Mouse (Mus musculus) neural tube, embryonic 15.5 days (tissue): ENCODE results near the gene Sesn1. TPM values are rescaled to one million over a fixed set of nuclear protein-coding genes. Genes with fewer than 3 reads are reported as not detected.
A peak's percentile ranks its signal among the peaks of the same experiment; 100 is the strongest.
"Not testable (repeated sequence)": the region's sequence is repeated elsewhere in the genome, so short reads cannot be mapped to it uniquely, and the experiment has no call there.

Experiments used
- ATAC-seq: fragments of 200-750 bp; cut with Nextera tagmentation; 2 replicates; pipeline ENCODE4 v1.8.0; 2017; ENCODE audit warnings: mild to moderate bottlenecking, moderate TSS enrichment, moderate library complexity; ENCODE audit not compliant: low FRiP score
- H3K27ac ChIP-seq: fragments of 300-500 bp; sonication (generic); replicated peaks from 2 replicates; pipeline ENCODE4 v1.5.1; 2015; ENCODE audit warnings: mild to moderate bottlenecking, inconsistent platforms
- H3K27me3 ChIP-seq: fragments of 300-500 bp; sonication (generic); replicated peaks from 2 replicates; pipeline ENCODE4 v1.6.1; 2015; ENCODE audit warnings: inconsistent platforms
- H3K36me3 ChIP-seq: fragments of 300-500 bp; sonication (generic); 2 replicates; pipeline ENCODE4 v1.6.1; 2015; ENCODE audit warnings: inconsistent platforms
- H3K4me1 ChIP-seq: fragments of 300-500 bp; sonication (generic); 2 replicates; pipeline ENCODE4 v1.6.1; 2015; ENCODE audit warnings: inconsistent platforms
- H3K4me2 ChIP-seq: fragments of 300-500 bp; sonication (generic); 2 replicates; pipeline ENCODE4 v1.6.1; 2015; ENCODE audit warnings: inconsistent platforms, mild to moderate bottlenecking, moderate library complexity
- H3K4me3 ChIP-seq: fragments of 300-500 bp; sonication (generic); replicated peaks from 2 replicates; pipeline ENCODE4 v1.5.1; 2015; ENCODE audit warnings: mild to moderate bottlenecking, inconsistent platforms
- H3K9ac ChIP-seq: fragments of 300-500 bp; sonication (generic); replicated peaks from 2 replicates; pipeline ENCODE4 v1.6.1; 2015; ENCODE audit warnings: mild to moderate bottlenecking, inconsistent platforms
- H3K9me3 ChIP-seq: fragments of 300-500 bp; sonication (generic); replicated peaks from 2 replicates; pipeline ENCODE4 v1.6.1; 2016; ENCODE audit warnings: inconsistent platforms
- WGBS: fragments of 180-500 bp; shearing (Covaris S2); methylation state at CpG from one replicate; pipeline ENCODE4 v1.1.7; 2015; ENCODE audit warnings: mixed read lengths; 5-methylcytosine and 5-hydroxymethylcytosine counted together
- polyA plus RNA-seq: library from polyadenylated mRNA; unstranded; fragments of >200 nt; fragmentation: Nextera tagmentation; extraction: Ambion mirVana; gene quantifications from 2 replicates; pipeline ENCODE4 v1.2.1, GENCODE M21; 2015

Gene Sesn1
- polyA plus RNA-seq, 1 experiment from 2014 or later = 33.4 TPM

DNA sequence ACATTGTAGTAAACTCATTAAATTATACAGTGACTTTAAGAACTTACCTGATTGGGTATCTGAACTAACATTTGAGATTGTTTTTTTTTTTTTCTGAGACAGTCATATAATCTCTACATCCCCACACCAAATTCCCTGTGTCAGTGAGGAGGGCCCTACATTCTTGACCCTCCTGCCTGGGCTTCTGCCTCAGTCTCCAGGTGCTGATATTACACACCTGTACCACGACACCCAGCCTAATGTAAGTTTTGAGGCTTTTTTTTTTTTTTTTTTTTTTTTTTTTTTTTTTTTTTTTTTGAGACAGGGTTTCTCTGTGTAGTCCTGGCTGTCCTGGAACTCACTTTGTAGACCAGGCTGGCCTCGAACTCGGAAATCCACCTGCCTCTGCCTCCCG lies 13.5 kb downstream of the Sesn1 start:
- not testable (repeated sequence) for H3K36me3 ChIP-seq, H3K4me1 ChIP-seq, H3K27me3 ChIP-seq, H3K27ac ChIP-seq, ATAC-seq, H3K4me2 ChIP-seq, H3K9ac ChIP-seq, H3K9me3 ChIP-seq, H3K4me3 ChIP-seq
- 91% methylated on average over 4 of the region's 4 CpGs for WGBS

GRCm38 (mm10) chr10:41823916-41824315 lies 14.2 kb downstream of the Sesn1 start:
- H3K36me3 ChIP-seq = no peaks in the 10 kb centered on the region
- no peak overlapping the region for H3K9ac ChIP-seq
- no peaks in the 10 kb centered on the region for H3K27me3 ChIP-seq
- no peaks in the 10 kb centered on the region for H3K9me3 ChIP-seq
- H3K4me3 ChIP-seq = no peak overlapping the region
- 85% methylated on average over 4 of the region's 4 CpGs for WGBS
- no peak overlapping the region for H3K27ac ChIP-seq
- H3K4me1 ChIP-seq = no peaks in the 10 kb centered on the region
- no peak overlapping the region for H3K4me2 ChIP-seq
- no peak for ATAC-seq

- Histone ChIP-seq H3K27ac (no peak overlapping the region), H3K4me3 (no peak overlapping the region), H3K36me3 (no peaks in the 10 kb centered on the region), H3K27me3 (no peaks in the 10 kb centered on the region), H3K4me2 (no peak overlapping the region), H3K4me1 (no peaks in the 10 kb centered on the region), H3K9me3 (no peaks in the 10 kb centered on the region), H3K9ac (no peak overlapping the region)
- ATAC-seq = no peak
- WGBS = 88% methylated on average over 10 of the region's 10 CpGs
Measured at GRCm38 (mm10) chr10:41825041-41825440, 15.3 kb downstream of the Sesn1 start.

- H3K27me3 ChIP-seq = no peaks in the 10 kb centered on the region
- H3K4me3 ChIP-seq = no peak overlapping the region
- 94% methylated on average over 4 of the region's 4 CpGs for WGBS
- no peak overlapping the region for H3K27ac ChIP-seq
- no peak overlapping the region for H3K9ac ChIP-seq
- no peak overlapping the region for H3K4me2 ChIP-seq
- H3K36me3 ChIP-seq = no peaks in the 10 kb centered on the region
- ATAC-seq = no peak
- H3K4me1 ChIP-seq = peaks cover under 1% of the 10 kb centered on the region
- no peaks in the 10 kb centered on the region for H3K9me3 ChIP-seq
Measured at GRCm38 (mm10) chr10:41825996-41826395, 16.3 kb downstream of the Sesn1 start.

DNA sequence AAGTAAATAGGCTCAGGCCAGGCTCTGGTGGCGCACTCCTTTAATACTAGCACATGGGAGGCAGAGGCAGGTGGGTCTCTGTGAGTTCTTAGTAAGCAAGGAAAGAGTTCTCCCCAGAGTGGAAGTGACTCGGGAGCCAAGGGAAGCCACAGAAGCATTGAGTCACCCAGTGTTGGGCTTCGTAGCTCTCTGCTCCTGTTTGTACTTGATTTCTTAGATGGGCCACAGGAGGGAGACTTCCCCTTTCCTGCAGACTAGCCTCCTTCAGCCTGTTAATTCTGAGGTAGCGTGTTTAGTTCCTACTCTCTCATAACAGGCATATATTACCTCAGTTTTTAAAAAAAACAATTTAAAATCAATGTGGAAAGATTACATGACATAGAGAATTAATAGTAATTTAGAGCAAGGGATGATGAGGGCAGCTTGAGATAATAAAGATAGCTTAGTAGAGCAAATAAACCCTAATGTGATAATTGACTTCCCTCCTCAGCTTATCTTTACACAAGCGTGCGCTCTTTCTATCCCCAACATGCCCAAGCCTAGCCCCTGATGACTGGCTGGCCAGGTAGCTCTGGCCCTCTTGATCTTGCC lies 16.9 kb downstream of the Sesn1 start:
- Histone ChIP-seq H3K27ac (no peak overlapping the region), H3K4me1 (peaks cover 3% of the 10 kb centered on the region), H3K4me3 (no peak overlapping the region), H3K4me2 (no peak overlapping the region), H3K36me3 (no peaks in the 10 kb centered on the region), H3K27me3 (no peaks in the 10 kb centered on the region), H3K9me3 (no peaks in the 10 kb centered on the region), H3K9ac (no peak overlapping the region)
- ATAC-seq = no peak
- 90% methylated on average over 6 of the region's 6 CpGs for WGBS

- Histone ChIP-seq H3K4me1 (peaks cover 3% of the 10 kb centered on the region), H3K4me3 (no peak overlapping the region), H3K9me3 (no peaks in the 10 kb centered on the region), H3K27me3 (no peaks in the 10 kb centered on the region), H3K27ac (no peak overlapping the region), H3K9ac (no peak overlapping the region), H3K36me3 (no peaks in the 10 kb centered on the region), H3K4me2 (no peak overlapping the region)
- no peak for ATAC-seq
- 89% methylated on average over 4 of the region's 4 CpGs for WGBS
Measured at GRCm38 (mm10) chr10:41827784-41828183, 18.0 kb downstream of the Sesn1 start.

- H3K4me1 ChIP-seq = peaks cover 3% of the 10 kb centered on the region
- H3K9me3 ChIP-seq = no peaks in the 10 kb centered on the region
- H3K9ac ChIP-seq = no peak overlapping the region
- H3K36me3 ChIP-seq = no peaks in the 10 kb centered on the region
- H3K27me3 ChIP-seq = no peaks in the 10 kb centered on the region
- WGBS = 81% methylated on average over 5 of the region's 5 CpGs
- H3K27ac ChIP-seq = no peak overlapping the region
- H3K4me2 ChIP-seq = no peak overlapping the region
- ATAC-seq = no peak
- H3K4me3 ChIP-seq = no peak overlapping the region
Measured at GRCm38 (mm10) chr10:41829191-41829590, 19.5 kb downstream of the Sesn1 start.

DNA sequence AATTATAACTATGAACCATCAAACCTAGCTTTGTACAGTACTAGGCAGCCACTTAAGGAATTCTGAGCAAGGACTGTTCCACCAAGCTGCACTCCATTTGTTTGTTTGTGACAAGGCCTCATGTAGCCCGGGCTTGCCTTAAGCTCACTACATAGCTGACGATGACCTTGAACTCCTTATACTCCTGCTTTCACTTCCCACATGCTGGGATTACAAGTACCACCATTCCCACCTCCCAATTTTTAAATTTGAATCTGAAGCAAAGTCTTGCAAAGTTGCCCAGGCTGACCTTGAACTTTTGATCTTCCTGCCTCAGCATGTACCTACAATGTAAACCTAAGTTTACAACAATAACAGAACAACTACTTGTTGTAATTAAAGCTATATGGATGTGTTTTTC lies 20.2 kb downstream of the Sesn1 start:
- H3K36me3 ChIP-seq = no peaks in the 10 kb centered on the region
- ATAC-seq = no peak
- no peak overlapping the region for H3K4me3 ChIP-seq
- no peaks in the 10 kb centered on the region for H3K9me3 ChIP-seq
- WGBS = 94% methylated on average over 2 of the region's 2 CpGs
- H3K4me1 ChIP-seq = peaks cover 3% of the 10 kb centered on the region
- H3K27me3 ChIP-seq = no peaks in the 10 kb centered on the region
- no peak overlapping the region for H3K9ac ChIP-seq
- no peak overlapping the region for H3K4me2 ChIP-seq
- no peak overlapping the region for H3K27ac ChIP-seq

DNA sequence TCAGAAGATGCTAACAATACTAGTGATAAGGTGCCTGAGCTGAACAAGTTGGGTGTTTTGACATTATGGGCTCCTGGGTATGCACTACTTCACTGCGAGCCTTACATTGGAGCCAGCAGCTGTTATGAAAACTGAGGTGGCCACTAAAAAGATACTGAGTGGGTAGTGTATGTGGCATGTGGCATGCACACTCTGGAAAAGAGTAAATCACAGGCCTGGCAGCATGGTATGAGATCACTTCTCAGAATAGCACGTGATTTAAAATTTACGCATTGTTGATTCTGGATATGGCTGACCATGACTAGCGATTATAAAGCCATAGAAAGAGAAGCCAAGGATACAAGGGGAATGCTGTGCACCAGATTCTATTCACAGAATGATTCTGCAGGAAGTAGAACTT lies 20.7 kb downstream of the Sesn1 start:
- ATAC-seq = 0 out of 2 replicates have a peak, but pooled peaks have one; percentile 46
- WGBS = 66% methylated on average over 4 of the region's 4 CpGs
- no peaks in the 10 kb centered on the region for H3K36me3 ChIP-seq

GRCm38 (mm10) chr10:41830851-41831522 lies 21.3 kb downstream of the Sesn1 start:
- H3K4me2 ChIP-seq = no peak overlapping the region
- no peaks in the 10 kb centered on the region for H3K36me3 ChIP-seq
- H3K9me3 ChIP-seq = no peaks in the 10 kb centered on the region
- WGBS = 54% methylated on average over 9 of the region's 9 CpGs
- no peak overlapping the region for H3K9ac ChIP-seq
- H3K27me3 ChIP-seq = no peaks in the 10 kb centered on the region
- H3K4me1 ChIP-seq = peaks cover 3% of the 10 kb centered on the region
- H3K27ac ChIP-seq = no peak overlapping the region
- no peak overlapping the region for H3K4me3 ChIP-seq
- no peak for ATAC-seq

More for the DNA sequence above, 20.7 kb downstream of the Sesn1 start:
- Histone ChIP-seq H3K9ac (no peak overlapping the region), H3K27ac (no peak overlapping the region), H3K27me3 (no peaks in the 10 kb centered on the region), H3K4me1 (peaks cover 3% of the 10 kb centered on the region), H3K9me3 (no peaks in the 10 kb centered on the region), H3K4me3 (no peak overlapping the region), H3K4me2 (no peak overlapping the region)

- Histone ChIP-seq H3K9me3 (no peaks in the 10 kb centered on the region), H3K27me3 (no peaks in the 10 kb centered on the region), H3K9ac (no peak overlapping the region), H3K36me3 (0 out of 2 replicates have a peak, but pooled peaks cover 2% of the 10 kb centered on the region), H3K27ac (no peak overlapping the region), H3K4me2 (no peak overlapping the region), H3K4me3 (no peak overlapping the region), H3K4me1 (peaks cover 3% of the 10 kb centered on the region)
- 80% methylated on average over 6 of the region's 6 CpGs for WGBS
- ATAC-seq = no peak
Measured at GRCm38 (mm10) chr10:41832191-41832590, 22.5 kb downstream of the Sesn1 start.

GRCm38 (mm10) chr10:41834131-41834530 lies 24.4 kb downstream of the Sesn1 start:
- H3K4me3 ChIP-seq = no peak overlapping the region
- no peaks in the 10 kb centered on the region for H3K9me3 ChIP-seq
- H3K36me3 ChIP-seq = 0 out of 2 replicates have a peak, but pooled peaks cover 2% of the 10 kb centered on the region
- peaks cover 3% of the 10 kb centered on the region for H3K4me1 ChIP-seq
- no peak overlapping the region for H3K27ac ChIP-seq
- H3K4me2 ChIP-seq = no peak overlapping the region
- no peak for ATAC-seq
- WGBS = 97% methylated on average over 2 of the region's 2 CpGs
- H3K27me3 ChIP-seq = no peaks in the 10 kb centered on the region
- no peak overlapping the region for H3K9ac ChIP-seq
